Mouse (Mus musculus) cerebellum, adult 11 months (tissue): Measurements from ENCODE around the gene Dglucy.

Experiments
- DNase-seq: peaks from one replicate; pipeline ENCODE4 v3.0.0; 2022

Dglucy gene

DNA sequence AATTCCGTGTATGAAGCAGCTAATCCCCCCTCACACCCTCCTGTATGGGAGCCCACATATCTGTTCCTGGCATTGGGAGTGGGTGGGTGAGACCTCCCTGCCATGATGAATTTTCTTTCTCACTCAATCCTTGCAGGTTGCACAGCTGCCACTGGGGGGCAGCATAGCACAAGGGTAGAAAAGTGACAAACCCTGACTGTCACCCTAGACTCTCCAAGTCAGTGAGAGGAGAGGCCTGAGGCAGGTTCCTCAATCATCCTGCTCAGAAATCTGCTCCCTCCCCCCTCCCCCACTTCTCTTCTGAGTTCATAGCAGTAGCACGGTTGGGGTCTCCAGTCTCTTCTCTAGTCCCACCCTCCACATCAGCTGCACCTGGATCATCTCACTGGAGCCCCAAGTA is 157.3 kb downstream of the Dglucy start:
- DNase-seq, result peak; percentile 58

DNA sequence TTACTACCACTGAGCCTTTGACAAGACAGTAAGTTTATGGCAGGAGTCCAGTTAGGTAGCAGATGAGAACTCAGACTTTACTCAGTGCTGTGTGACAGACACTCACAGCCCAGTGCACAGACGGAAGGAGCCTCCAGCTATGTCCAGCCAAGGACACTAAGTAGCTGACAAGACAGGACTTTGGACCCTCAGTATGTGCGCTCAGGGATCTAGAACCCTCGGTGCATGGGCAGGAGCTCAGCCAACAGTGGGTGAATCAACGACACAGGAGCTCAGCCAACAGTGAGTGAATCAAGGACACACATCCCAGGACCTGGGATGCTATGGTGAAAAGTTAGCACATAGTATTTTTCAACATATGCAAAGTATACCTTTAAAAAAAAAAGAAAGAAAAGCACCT is 157.9 kb downstream of the Dglucy start:
- DNase-seq, result no peak

DNA sequence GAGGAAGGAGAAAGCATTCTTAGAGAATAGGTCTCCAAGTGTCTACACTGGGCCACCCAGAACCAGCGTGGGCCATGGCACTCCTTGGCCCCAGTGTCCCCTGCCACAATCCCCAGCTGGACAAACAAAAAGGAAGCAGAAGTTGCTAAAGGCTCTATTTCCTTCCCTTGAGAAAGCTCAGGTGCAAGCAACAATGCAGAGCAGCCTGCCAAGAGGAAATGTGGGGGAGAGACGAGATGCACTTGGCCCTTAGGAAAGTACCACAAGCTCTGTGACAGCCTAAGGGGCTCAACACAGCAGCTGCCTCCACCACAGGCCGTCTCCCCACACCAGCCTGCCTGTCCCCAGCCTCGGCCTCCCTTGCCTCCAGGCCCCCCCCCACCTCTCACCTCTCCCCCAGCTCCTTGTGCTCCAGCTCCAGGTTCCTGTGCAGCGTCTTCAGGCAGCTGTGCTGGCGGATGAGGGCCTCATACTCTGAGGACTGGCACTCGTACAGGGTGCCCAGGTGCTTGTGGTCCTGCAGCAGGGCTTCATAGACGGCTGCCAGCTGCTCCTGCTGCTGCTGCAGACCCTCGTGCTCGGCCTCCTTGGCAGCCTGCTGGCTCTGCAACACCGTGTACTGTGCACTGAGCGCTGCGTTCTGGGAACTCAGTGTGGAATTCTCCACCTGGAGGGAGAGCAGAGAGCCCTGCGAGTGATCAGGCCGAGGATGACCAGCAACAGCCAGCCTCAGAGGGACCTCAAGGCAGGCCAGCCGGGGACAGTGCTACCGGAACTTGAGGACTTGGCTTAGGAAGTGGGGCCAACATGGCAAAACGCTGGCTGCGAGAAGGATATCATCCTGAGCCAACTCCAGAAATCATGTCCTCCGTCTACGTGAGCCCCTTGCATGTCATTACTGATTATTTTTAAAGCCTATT is 158.8 kb downstream of the Dglucy start:
- DNase-seq, result no peak

DNA sequence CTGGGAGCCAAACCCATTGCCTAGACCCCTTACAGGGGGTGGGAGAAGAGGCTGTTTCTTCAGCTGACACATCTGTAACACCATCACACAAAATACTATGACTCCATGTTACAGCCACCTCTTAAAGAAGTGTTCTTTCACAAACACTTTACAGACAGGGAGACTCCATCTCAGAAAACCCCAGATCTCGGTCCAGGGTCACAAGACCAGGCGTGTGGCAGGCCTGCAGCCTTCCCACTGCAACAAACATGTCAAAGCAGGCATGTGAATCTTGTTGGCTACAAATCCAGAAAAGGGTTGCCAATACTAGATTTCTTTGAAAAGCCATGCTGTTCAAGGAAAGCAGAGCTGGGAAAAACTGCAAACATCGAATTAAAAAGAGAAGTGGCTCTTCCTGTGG is 162.5 kb downstream of the Dglucy start:
- no peak for DNase-seq

DNA sequence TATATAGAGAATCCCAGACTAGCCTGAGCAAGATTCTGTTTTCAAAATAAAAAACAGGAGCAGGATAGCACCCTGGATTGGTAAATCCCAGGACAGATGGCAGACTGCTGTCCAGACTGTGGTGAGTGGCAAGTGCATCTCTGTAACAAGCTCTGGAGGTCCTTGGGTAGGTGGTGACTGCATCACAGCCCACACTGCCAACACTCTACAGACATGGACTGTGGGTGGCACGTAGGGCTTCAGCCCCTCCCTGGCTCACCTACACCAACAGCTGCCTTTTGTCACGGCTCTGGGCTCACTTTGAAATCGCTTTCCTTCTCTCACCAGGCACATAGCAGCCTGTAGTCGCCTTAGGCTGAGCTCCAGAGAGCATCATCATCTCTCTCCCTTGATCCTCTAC is 164.3 kb downstream of the Dglucy start:
- no peak for DNase-seq

DNA sequence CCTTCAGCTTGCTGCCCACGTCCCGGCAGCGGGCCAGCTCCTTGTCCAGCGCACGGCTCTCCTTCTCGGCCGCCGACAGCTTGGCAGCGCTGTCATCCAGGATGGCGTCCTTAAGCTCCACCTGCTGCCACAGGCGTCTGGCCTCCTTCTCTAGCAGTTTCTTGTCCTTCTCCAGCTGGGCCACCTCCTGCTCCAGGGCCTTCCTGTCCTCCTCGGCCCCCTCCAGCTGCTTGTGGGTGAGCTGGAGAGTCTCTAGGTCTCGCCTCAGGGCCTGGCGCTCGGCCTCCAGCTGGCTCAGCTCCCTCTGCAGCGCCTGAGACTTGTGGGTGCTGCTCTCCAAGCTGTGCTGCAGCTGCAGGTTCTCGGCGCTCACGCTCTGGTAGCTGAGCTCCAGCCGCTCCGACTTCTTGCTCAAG is 166.1 kb downstream of the Dglucy start:
- DNase-seq, result peak; percentile 46

DNA sequence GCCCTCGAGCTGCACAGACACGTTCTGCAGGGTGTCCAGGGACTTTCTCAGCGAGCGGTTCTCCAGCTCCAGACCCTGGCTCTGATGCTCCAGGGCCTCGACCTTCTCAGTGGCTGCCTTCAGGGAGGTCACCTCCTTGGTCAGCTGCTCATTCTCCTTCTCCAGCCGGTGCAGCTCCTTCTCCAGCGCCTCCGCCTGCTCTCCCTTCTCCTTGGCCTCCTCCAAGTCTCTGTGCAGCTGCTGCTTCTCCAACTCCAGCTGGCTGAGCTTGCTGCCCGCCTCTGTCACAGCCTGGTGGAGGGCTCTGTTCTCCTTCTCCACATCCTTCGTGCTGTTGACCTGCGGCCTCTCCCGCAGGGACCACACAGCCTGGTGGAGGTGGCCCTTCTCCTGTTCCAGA is 166.6 kb downstream of the Dglucy start:
- no peak for DNase-seq

DNA sequence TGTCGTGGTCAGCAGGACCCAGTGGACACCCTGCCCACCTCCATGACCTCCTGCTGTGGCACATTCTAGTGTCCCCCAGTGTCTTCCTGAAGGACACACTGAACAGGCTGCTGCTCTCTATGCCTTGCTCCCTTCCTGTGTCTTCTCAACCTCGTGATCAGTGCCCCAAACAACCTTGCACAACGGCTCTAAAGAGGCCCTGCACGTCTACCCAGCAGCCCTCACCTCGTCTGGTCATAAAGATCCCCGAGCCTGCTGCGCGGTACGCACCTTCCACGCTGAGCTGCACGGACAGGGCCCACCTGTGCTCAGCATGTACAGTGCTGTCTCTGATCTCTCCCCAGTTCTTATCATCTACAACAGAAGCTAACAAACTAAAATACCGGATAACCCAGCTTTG is 167.1 kb downstream of the Dglucy start:
- DNase-seq, result no peak
